Mouse (Mus musculus) heart, adult 2 months (tissue): ENCODE data around the gene Tbc1d21. TPM values are rescaled to one million over a fixed set of nuclear protein-coding genes. Genes with fewer than 3 reads are reported as not detected.

ENCODE experiments used
- DNase-seq, 2 experiments: peaks; one replicate each; pipeline ENCODE4 v3.0.0; 2021
- H3K27ac ChIP-seq: fragments of 200-600 bp; 2 replicates; pipeline ENCODE4 v1.8.1; 2022
- H3K27me3 ChIP-seq: fragments of 200-500 bp; 2 replicates; pipeline ENCODE4 v1.6.1; 2012; ENCODE audit warnings: mild to moderate bottlenecking, low read length, inconsistent platforms, mixed read lengths; ENCODE audit not compliant: control insufficient read depth, insufficient read depth
- H3K36me3 ChIP-seq: fragments of 200-500 bp; 2 replicates; pipeline ENCODE4 v1.6.1; 2012; ENCODE audit warnings: low read length, inconsistent platforms; ENCODE audit not compliant: control insufficient read depth, insufficient read depth
- H3K4me1 ChIP-seq: fragments of 200-500 bp; 2 replicates; pipeline ENCODE4 v1.6.1; 2011; ENCODE audit warnings: low read length; ENCODE audit not compliant: control insufficient read depth, insufficient read depth
- H3K4me3 ChIP-seq: fragments of 200-600 bp; 2 replicates; pipeline ENCODE4 v1.8.1; 2022
- H3K79me2 ChIP-seq: fragments of 200-500 bp; replicated peaks from 2 replicates; pipeline ENCODE4 v1.6.1; 2012; ENCODE audit warnings: mild to moderate bottlenecking, inconsistent platforms, low read length, moderate library complexity, mixed read lengths; ENCODE audit not compliant: control insufficient read depth, insufficient read depth
- H3K9ac ChIP-seq: fragments of 200-500 bp; 2 replicates; pipeline ENCODE4 v1.6.1; 2012; ENCODE audit warnings: low read depth, mild to moderate bottlenecking, control low read depth, inconsistent platforms, low read length, mixed read lengths
- CTCF ChIP-seq: fragments of 200-600 bp; IDR thresholded peaks from 2 replicates; pipeline ENCODE4 v1.8.1; 2022; ENCODE audit warnings: antibody characterized with exemption, mild to moderate bottlenecking, moderate library complexity
- EP300 ChIP-seq: fragments of 200-500 bp; IDR thresholded peaks from 2 replicates; pipeline ENCODE4 v1.6.1; 2011; ENCODE audit warnings: low read depth, low read length, control low read depth; ENCODE audit not compliant: insufficient read depth
- POLR2A ChIP-seq: fragments of 200-500 bp; IDR thresholded peaks from 2 replicates; pipeline ENCODE4 v1.6.1; 2011; ENCODE audit warnings: mild to moderate bottlenecking, low read depth, low read length, control low read depth; ENCODE audit not compliant: insufficient read depth
- WGBS: fragments of 180-500 bp; shearing (Covaris S2); methylation state at CpG from one replicate; pipeline ENCODE4 v1.1.7; 2018; 5-methylcytosine and 5-hydroxymethylcytosine counted together
- intact Hi-C: fragments of 180-260 bp; cut with DNase I; formaldehyde crosslinking; loops from one replicate; pipeline ENCODE4 v1.15.1; 2025
- polyA plus RNA-seq: library from polyadenylated mRNA; depleted of rRNA; stranded (reverse); fragments of >200 nt; gene quantifications from 2 replicates; pipeline ENCODE4 v1.2.3, GENCODE M21; 2012
- total RNA-seq, 2 experiments: library from RNA; stranded (reverse); gene quantifications; 2 replicates each; pipeline ENCODE4 v1.2.3; 2021

The Tbc1d21 gene
- total and polyA plus RNA-seq, 3 experiments = not detected

DNA sequence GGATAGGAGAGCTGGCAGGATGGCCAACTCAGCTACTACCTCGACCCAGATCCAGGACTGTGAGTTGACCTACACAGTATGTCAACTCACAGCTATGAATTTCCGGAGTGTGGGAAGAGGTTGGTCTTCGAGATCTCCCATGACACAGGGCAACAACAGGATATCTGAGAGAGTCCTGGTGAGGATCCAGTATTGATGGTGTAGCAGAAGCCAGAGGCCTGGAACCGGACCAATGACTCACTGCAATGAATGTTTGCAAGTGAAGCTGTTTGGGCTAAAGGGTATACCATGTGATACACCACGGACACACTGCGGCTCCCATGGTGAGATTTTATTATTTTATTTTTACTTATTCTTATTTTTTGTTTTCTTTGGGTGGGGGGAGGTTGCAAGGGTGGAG, 15.6 kb downstream of the Tbc1d21 start:
- H3K27me3 ChIP-seq = no peaks in the 10 kb centered on the region
- no peaks in the 10 kb centered on the region for H3K36me3 ChIP-seq
- H3K4me1 ChIP-seq = no peaks in the 10 kb centered on the region
- no peak overlapping the region for H3K9ac ChIP-seq
- no peaks in the 10 kb centered on the region for H3K79me2 ChIP-seq
- WGBS = 65% methylated on average over 6 of the region's 6 CpGs
- intact Hi-C loops = no loop called here
- H3K27ac ChIP-seq = no peak overlapping the region
- no peak for DNase-seq
- TF ChIP-seq EP300 = no peak
- no peak for TF ChIP-seq POLR2A
- TF ChIP-seq CTCF = no peak
- H3K4me3 ChIP-seq = no peak overlapping the region

DNA sequence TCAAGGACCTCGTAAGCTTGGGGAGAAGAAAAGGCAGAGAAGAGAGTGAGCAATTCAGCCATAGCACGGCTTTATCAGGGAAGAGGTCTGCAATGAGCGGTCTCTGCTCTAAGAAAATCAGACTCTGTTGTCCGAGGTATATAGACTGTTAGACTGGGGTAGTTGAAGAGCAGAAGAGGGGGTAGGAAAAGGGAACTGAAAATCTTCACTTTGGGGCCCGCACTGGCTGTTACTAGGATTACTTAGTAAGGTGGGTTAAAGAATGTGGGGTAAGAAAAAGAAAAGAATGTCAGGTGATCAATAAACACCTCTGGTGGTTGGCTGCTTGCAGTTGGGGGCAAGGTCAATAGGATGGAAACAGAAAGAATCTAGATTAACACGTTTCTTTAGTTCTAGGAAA, 17.0 kb downstream of the Tbc1d21 start:
- intact Hi-C loops = no loop called here
- H3K9ac ChIP-seq = no peak overlapping the region
- no peaks in the 10 kb centered on the region for H3K27me3 ChIP-seq
- no peak for DNase-seq
- H3K79me2 ChIP-seq = no peaks in the 10 kb centered on the region
- no peak for TF ChIP-seq CTCF
- no peak for TF ChIP-seq EP300
- no peak for TF ChIP-seq POLR2A
- H3K4me3 ChIP-seq = no peak overlapping the region
- H3K4me1 ChIP-seq = no peaks in the 10 kb centered on the region
- no peak overlapping the region for H3K27ac ChIP-seq
- no peaks in the 10 kb centered on the region for H3K36me3 ChIP-seq
- 87% methylated on average over 6 of the region's 6 CpGs for WGBS

DNA sequence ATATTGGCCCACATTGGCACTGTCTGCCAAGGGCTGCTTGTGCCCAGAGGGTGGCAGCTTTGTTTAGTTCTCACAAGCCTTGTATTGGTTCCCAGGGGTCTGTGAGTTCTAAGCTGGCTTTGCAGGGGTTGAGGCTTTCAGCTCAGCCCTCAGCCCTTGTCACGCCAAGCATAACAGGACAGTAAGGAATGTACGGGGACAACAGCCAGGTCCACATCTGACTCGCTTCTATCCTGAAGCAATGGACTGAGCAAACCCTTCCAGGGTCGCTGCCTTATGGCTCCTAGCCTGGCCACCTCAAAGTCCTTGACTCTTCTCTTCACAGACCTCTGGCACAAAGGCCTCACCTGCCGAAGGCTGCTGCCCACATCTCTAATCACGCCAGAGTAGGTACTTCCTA, 22.5 kb downstream of the Tbc1d21 start:
- Histone ChIP-seq H3K36me3 (no peaks in the 10 kb centered on the region), H3K27me3 (no peaks in the 10 kb centered on the region; the same call in 1 of the 2 replicates), H3K27ac (no peak overlapping the region), H3K4me3 (no peak overlapping the region), H3K79me2 (no peaks in the 10 kb centered on the region), H3K9ac (no peak overlapping the region), H3K4me1 (no peaks in the 10 kb centered on the region)
- TF ChIP-seq CTCF (no peak), EP300 (no peak), POLR2A (no peak)
- 69% methylated on average over 6 of the region's 6 CpGs for WGBS
- DNase-seq = peak; percentile 16 to 27
- intact Hi-C loops = no loop called here

DNA sequence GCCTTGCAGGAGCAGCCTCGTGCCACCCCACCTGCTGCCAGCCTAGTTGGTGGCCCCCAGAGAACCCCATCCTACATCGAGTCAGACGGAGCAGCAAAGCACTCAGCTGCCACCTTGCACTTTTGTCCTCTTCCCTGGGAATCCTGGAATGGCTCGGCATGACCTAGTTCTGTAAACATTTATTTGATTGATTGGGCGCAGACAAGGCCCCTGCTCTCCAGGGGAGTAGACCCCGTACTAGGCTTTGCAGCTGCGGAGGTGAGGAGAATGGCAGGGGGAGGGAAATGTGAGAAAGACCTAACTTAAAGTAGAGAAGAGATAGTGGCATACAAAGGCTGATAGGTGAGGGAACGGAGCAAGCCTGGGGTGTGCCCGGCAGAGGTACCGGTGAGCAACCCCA, 23.8 kb downstream of the Tbc1d21 start:
- no peaks in the 10 kb centered on the region for H3K36me3 ChIP-seq
- TF ChIP-seq POLR2A = no peak
- TF ChIP-seq EP300 = no peak
- TF ChIP-seq CTCF = no peak

DNA sequence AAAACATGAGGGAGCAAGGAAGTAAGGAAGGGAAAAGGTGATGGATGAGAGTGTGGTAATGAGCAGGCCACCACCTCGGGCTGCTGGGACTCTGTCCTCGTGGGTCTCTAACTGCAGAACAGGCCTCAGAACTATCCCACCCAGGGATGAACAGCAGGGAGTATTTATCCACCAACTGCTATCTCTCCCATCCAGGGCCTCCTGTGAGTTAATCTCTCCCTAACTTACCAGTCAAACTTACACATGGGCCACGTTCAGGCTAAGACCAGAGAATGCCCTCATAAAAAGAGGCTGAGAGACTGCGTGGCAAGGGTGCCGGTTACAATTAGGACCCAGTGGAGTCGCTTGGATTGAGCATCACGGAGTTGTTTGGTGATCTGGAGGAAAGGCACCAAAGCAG, 24.3 kb downstream of the Tbc1d21 start:
- 65% methylated on average over 7 of the region's 7 CpGs for WGBS
- TF ChIP-seq CTCF = no peak
- no peak for TF ChIP-seq POLR2A
- no peak for TF ChIP-seq EP300
- no peak overlapping the region for H3K27ac ChIP-seq
- no peaks in the 10 kb centered on the region for H3K36me3 ChIP-seq
- no peaks in the 10 kb centered on the region; the same call in 1 of the 2 replicates for H3K27me3 ChIP-seq
- no peak for DNase-seq
- intact Hi-C loops = no loop called here
- no peak overlapping the region for H3K9ac ChIP-seq
- no peaks in the 10 kb centered on the region for H3K79me2 ChIP-seq
- H3K4me3 ChIP-seq = no peak overlapping the region
- H3K4me1 ChIP-seq = no peaks in the 10 kb centered on the region

More for the DNA sequence above, 23.8 kb downstream of the Tbc1d21 start:
- no peak overlapping the region for H3K27ac ChIP-seq
- intact Hi-C loops = no loop called here
- no peaks in the 10 kb centered on the region for H3K79me2 ChIP-seq
- no peak overlapping the region for H3K4me3 ChIP-seq
- 40% methylated on average over 10 of the region's 10 CpGs for WGBS
- H3K4me1 ChIP-seq = no peaks in the 10 kb centered on the region
- H3K9ac ChIP-seq = no peak overlapping the region
- no peaks in the 10 kb centered on the region; the same call in 1 of the 2 replicates for H3K27me3 ChIP-seq
- no peak for DNase-seq

DNA sequence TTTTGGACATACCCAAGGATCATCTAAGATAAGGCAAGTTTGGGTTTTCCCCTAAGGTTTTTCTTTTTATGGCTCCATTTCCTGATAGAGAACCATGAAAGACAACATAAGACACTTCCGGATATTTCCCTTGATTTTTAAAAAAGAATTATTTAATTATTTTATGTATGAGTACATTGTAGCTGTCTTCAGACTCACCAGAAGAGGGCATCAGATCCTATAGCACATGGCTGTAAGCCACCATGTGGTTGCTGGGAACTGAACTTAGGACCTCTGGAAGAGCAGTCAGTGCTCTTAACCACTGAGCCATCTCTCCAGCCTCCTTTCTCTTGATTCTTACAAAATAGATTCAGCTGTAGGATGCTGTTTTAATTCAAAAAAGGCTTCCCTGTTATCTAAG, 28.5 kb downstream of the Tbc1d21 start:
- H3K27me3 ChIP-seq = no peaks in the 10 kb centered on the region; the same call in 1 of the 2 replicates
- DNase-seq = no peak
- TF ChIP-seq CTCF (no peak), POLR2A (no peak)
- no peak overlapping the region for H3K9ac ChIP-seq
- H3K27ac ChIP-seq = no peak overlapping the region
- no peak overlapping the region for H3K4me3 ChIP-seq
- no peaks in the 10 kb centered on the region for H3K79me2 ChIP-seq
- no peaks in the 10 kb centered on the region for H3K4me1 ChIP-seq
- H3K36me3 ChIP-seq = no peaks in the 10 kb centered on the region
- 80% methylated on average over 1 of the region's 1 CpGs for WGBS
- intact Hi-C loops = no loop called here
